8 mouse cellular contexts compared by ENCODE assay signal in the genomic region with DNA sequence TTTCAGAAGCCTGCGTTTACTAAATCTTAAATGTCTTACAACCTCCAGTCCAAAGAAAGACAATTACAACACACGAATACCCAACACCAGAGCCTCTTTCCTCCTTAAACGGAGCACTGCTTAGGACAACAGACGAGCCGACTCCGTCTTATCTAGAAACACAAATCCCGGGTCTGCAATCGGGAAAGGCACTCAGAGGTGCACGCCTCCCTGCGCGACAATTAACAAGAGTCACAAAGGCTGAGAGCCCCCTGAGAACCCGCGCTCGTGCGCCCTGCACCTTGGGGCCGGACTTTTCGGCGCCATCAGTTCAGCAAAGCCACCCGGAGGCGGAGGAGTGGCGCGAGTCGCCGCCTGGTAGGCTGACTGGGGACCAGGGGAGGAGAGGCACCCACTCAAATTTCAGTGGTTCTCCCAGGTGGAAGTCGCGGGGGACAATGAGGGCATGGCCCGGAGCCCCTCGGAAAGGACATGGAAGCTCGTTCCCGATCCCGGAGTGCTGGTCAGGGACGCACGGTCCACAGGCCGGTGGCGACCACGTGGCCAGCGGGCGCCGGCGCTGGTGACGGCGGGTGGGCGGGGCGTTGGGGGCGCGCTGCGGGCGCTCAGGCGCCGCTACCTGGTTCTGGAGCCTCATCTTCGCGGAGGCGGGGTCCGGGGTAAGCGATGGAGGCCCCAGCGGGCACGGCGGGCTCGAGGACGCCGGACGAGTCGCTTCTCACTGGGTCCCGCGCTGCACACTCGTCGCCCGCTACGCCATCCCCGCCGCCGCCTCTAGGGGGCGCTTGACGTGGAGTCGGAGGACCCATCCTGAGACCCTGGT. TPM values are rescaled to one million over a fixed set of nuclear protein-coding genes. Genes with fewer than 3 reads are reported as not detected.
DNase-seq lines count a peak whose midpoint lies in the region; ATAC-seq and TF ChIP-seq lines count a peak whose summit lies in the region.

A gene (minus strand): TSS at position 732 of the 823 bp plus-strand sequence.

- no peaks in the 10 kb centered on the region for H3K9me3 ChIP-seq in hindbrain, postnatal 0 days (ENCODE audit: low read length)

- no peaks in the 10 kb centered on the region; the same call in 1 of the 2 replicates for H3K4me1 ChIP-seq in hindbrain, postnatal 0 days (ENCODE audit: insufficient read depth, low read length)

- TF ChIP-seq CTCF in hindbrain, postnatal 0 days (IDR thresholded peaks at IDR 0.05; ENCODE audit: low read depth): peak; percentile 83

- WGBS in hindbrain, postnatal 0 days: under 1% methylated on average over 74 of the region's 75 CpGs

- no peaks in the 10 kb centered on the region for H3K27me3 ChIP-seq in hindbrain, postnatal 0 days (ENCODE audit: insufficient read depth, low read length)

- H3K36me3 ChIP-seq in hindbrain, postnatal 0 days (ENCODE audit: insufficient read depth, low read length): no peaks in the 10 kb centered on the region

- H3K4me2 ChIP-seq in hindbrain, postnatal 0 days (ENCODE audit: low read depth, low read length): peak within 1 kb of the TSS; percentile 69

- peak within 1 kb of the TSS; percentile 91 for H3K27ac ChIP-seq in hindbrain, postnatal 0 days

- H3K9ac ChIP-seq in hindbrain, postnatal 0 days (replicated peaks; ENCODE audit: low read length): peak within 1 kb of the TSS; percentile 80

- ATAC-seq in hindbrain, postnatal 0 days: peak; percentile 97
- ATAC-seq in megakaryocyte progenitor cell, adult 5-6 weeks (replicated peaks; ENCODE audit: poor library complexity): peak; percentile 64
- ATAC-seq in activated CD4-positive, CD25-positive, alpha-beta regulatory T cell, adult 4 months: no peak

- peak; percentile 51 to 86 for DNase-seq in adrenal gland, adult (ENCODE audit: inconsistent age in 2 of 2, low spot score in 1 of 2)
- DNase-seq in cerebellum, postnatal 14 days: peak; percentile 89 to 92
- DNase-seq in frontal cortex, postnatal 25 days (ENCODE audit: low spot score in 2 of 2): peak; percentile 65 to 67
- peak; percentile 86 for DNase-seq in hindbrain, postnatal 0 days (ENCODE audit: low spot score)
- DNase-seq in left cerebral cortex, adult 18-20 months (ENCODE audit: low spot score in 2 of 2): peak; percentile 75 to 84
- DNase-seq in right cerebral cortex, postnatal 36 days (ENCODE audit: low spot score in 2 of 2): peak; percentile 44 to 60

- H3K4me3 ChIP-seq in hindbrain, postnatal 0 days (ENCODE audit: low read length): peak within 1 kb of the TSS; percentile 77

RNA-seq across cellular contexts. Expression of the gene that starts here (rescaled TPM):
- total RNA-seq in hindbrain, postnatal 0 days (2014; rRNA removed): 93.8 and 132 TPM in 2 replicates
- 219 and 236 TPM in 2 replicates for polyA plus RNA-seq in hindbrain, postnatal 0 days (2015; fragmentation: Nextera tagmentation; extraction: Ambion mirVana)
- 10 to 100 TPM; 90.9 to 92.2 TPM for total RNA-seq in left cerebral cortex, adult 18-20 months (2021)
- 1.3 TPM in 1 of 2 replicates, not detected in the other for total RNA-seq in megakaryocyte progenitor cell, adult 5-6 weeks (2015)
- total RNA-seq in megakaryocyte progenitor cell, adult 5-6 weeks (2017): not detected in 2 replicates
- polyA plus RNA-seq in activated CD4-positive, CD25-positive, alpha-beta regulatory T cell, adult 4 months (2017; shearing (Covaris generic)): under 1 TPM in 1 of 2 experiments, not detected in 1; 0.44 TPM

Comparison
In these comparisons a context has a peak if more than half of its experiments do, and no peak if none do; other contexts are left out.
1. RNA of the gene that starts here (total RNA-seq): 93.8 to 132 TPM in hindbrain, postnatal 0 days and 90.9 to 92.2 TPM in left cerebral cortex, adult 18-20 months; 1.3 TPM in megakaryocyte progenitor cell, adult 5-6 weeks; every median in the first group is over 10 times any median in the second.
2. RNA of the gene that starts here (polyA plus RNA-seq): 219 to 236 TPM in hindbrain, postnatal 0 days; 0.44 TPM in activated CD4-positive, CD25-positive, alpha-beta regulatory T cell, adult 4 months; every median in the first group is over 100 times any median in the second.
3. Peak in every context shown above with its lines, with median percentiles within 50 percentile points of each other: DNase-seq.